Mouse (Mus musculus) G1E (cell line): ENCODE measurements around the gene Gchfr. TPM values are rescaled to one million over a fixed set of nuclear protein-coding genes. Genes with fewer than 3 reads are reported as not detected.

Experiments used
- ATAC-seq: 2 replicates; pipeline ENCODE4 v1.8.0; 2016; ENCODE audit warnings: mild to moderate bottlenecking; ENCODE audit not compliant: insufficient number of reproducible peaks, poor library complexity, low FRiP score, severe bottlenecking; ENCODE audit errors: extremely low read depth
- DNase-seq: peaks from one replicate; pipeline ENCODE4 v3.0.0; 2012; ENCODE audit warnings: low spot score
- H3K27me3 ChIP-seq: 2 replicates; pipeline ENCODE4 v1.6.1; 2012; ENCODE audit warnings: mild to moderate bottlenecking, low read length, inconsistent platforms; ENCODE audit not compliant: insufficient read depth
- H3K36me3 ChIP-seq: replicated peaks from 2 replicates; pipeline ENCODE3; 2012; ENCODE audit warnings: mild to moderate bottlenecking, inconsistent platforms
- H3K4me1 ChIP-seq: 2 replicates; pipeline ENCODE4 v1.6.1; 2012; ENCODE audit warnings: low read depth, low read length, inconsistent platforms, mixed read lengths; ENCODE audit not compliant: insufficient read depth
- H3K4me3 ChIP-seq: 2 replicates; pipeline ENCODE4 v1.5.1; 2012; ENCODE audit warnings: low read depth, mild to moderate bottlenecking, inconsistent platforms, low read length, moderate library complexity, mixed read lengths
- H3K9me3 ChIP-seq: replicated peaks from 2 replicates; pipeline ENCODE4 v1.6.1; 2012; ENCODE audit warnings: inconsistent platforms
- CTCF ChIP-seq: IDR thresholded peaks from 2 replicates; pipeline ENCODE4 v1.5.1; 2012; ENCODE audit warnings: low read depth, low read length, inconsistent platforms, mixed read lengths
- GATA1 ChIP-seq: IDR thresholded peaks from 2 replicates; pipeline ENCODE4 v1.6.1; 2012; ENCODE audit warnings: borderline replicate concordance, low read length, inconsistent platforms, mixed read lengths
- GATA2 ChIP-seq: IDR thresholded peaks from 2 replicates; pipeline ENCODE4 v1.6.1; 2012; ENCODE audit warnings: low read depth, low read length, inconsistent platforms, borderline replicate concordance
- POLR2AphosphoS5 ChIP-seq: IDR thresholded peaks from 2 replicates; pipeline ENCODE4 v1.6.1; 2012; ENCODE audit warnings: low read depth, low read length, inconsistent platforms; ENCODE audit not compliant: insufficient replicate concordance
- TAL1 ChIP-seq: conservative IDR thresholded peaks from 2 replicates; pipeline ENCODE4 v1.6.1; 2012; ENCODE audit warnings: low read depth, low read length, inconsistent platforms, mixed read lengths
- polyA plus RNA-seq: library from polyadenylated mRNA; stranded (reverse); fragments of >175 nt; gene quantifications from 2 replicates; pipeline ENCODE4 v1.2.3, GENCODE M21; 2012
- total RNA-seq, 2 experiments: library from RNA; stranded (forward) in 1 of 2; stranded (reverse) in 1 of 2; fragments of 200-1000 nt in 1 of 2; fragments of >200 nt in 1 of 2; fragmentation: Nextera tagmentation in 1 of 2; gene quantifications; 2 replicates each; pipeline ENCODE4 v1.2.3; 2014 to 2017

Gchfr gene
- total and polyA plus RNA-seq, 3 experiments, result 6.7 to 43.5 TPM; not detected in 1

DNA sequence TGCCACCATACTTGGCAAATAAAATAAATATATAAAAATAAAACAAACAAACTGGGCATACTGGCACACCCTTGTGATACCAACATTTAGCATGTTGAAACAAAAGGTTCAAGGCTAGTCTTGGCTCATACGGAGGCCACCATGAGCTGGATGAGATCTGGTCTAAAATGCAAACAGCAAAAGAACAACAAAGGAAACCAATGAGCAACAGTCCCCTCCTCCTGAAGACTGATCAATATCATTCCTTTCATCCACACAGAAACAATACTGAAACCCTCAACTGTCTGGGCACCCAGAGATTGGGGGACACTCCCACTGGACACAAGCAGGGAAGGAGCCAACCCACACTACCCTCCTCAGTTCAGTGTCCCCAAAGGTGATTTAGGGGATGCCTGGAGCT is 29.9 kb downstream of the Gchfr start:
- H3K4me1 ChIP-seq, result peaks cover 25% of the 10 kb centered on the region
- peaks cover 8% of the 10 kb centered on the region for H3K36me3 ChIP-seq
- no peaks in the 10 kb centered on the region for H3K27me3 ChIP-seq
- ATAC-seq, result no peak
- no peaks in the 10 kb centered on the region for H3K9me3 ChIP-seq
- H3K4me3 ChIP-seq, result no peak overlapping the region
- no peak for DNase-seq
- TF ChIP-seq POLR2AphosphoS5, result no peak
- no peak for TF ChIP-seq CTCF
- no peak for TF ChIP-seq TAL1
- TF ChIP-seq GATA1, result no peak
- no peak for TF ChIP-seq GATA2

DNA sequence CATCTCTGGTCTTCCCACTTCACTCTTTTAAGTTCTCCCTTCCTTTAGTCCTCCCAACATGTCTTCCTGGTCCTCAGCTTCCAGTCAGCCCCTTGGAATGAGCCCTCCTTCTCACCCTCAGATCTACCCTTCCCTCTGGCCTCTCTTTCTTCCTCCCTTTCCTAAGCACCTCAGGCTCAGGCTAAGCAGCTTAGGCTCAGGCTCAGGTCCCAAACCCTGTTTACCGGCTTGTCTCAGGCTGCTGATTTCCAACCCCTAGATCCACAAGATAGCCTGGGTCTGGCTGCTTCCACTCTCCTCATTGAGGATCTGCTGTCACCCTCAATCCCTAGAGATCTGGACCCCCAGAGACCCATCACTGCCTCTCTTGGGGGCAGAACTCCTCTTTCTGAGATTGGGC is 30.5 kb downstream of the Gchfr start:
- H3K4me3 ChIP-seq, result no peak overlapping the region
- ATAC-seq, result no peak
- H3K9me3 ChIP-seq, result no peaks in the 10 kb centered on the region
- no peak for DNase-seq
- TF ChIP-seq CTCF (no peak), POLR2AphosphoS5 (no peak), GATA2 (no peak), GATA1 (no peak), TAL1 (no peak)
- H3K27me3 ChIP-seq, result no peaks in the 10 kb centered on the region
- H3K4me1 ChIP-seq, result peaks cover 25% of the 10 kb centered on the region
- peaks cover 8% of the 10 kb centered on the region for H3K36me3 ChIP-seq

DNA sequence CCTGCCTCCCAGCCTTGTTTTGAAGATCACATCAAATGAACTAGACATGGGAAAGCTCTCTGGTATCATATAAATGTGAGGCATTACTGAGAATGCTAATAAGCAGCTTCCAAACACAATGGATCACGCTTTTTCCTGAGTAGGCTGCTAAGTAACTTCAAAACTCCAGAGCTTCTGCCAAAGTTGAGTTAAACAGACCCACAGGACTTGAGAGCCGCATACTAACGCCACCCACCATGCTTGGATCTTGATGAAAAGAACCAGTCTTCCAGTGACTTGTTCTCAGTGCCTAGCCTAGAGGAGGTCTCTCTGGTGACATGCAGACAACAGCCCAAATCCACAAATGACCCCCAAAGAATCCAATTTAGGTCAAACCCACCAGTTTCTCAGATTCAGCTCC is 31.4 kb downstream of the Gchfr start:
- DNase-seq (no peak), ATAC-seq (no peak)
- Histone ChIP-seq H3K4me3 (no peak overlapping the region), H3K4me1 (peaks cover 23% of the 10 kb centered on the region), H3K9me3 (no peaks in the 10 kb centered on the region), H3K27me3 (no peaks in the 10 kb centered on the region), H3K36me3 (peaks cover 6% of the 10 kb centered on the region)
- TF ChIP-seq GATA1, result no peak
- TF ChIP-seq TAL1, result no peak
- TF ChIP-seq CTCF, result no peak
- no peak for TF ChIP-seq GATA2
- no peak for TF ChIP-seq POLR2AphosphoS5

DNA sequence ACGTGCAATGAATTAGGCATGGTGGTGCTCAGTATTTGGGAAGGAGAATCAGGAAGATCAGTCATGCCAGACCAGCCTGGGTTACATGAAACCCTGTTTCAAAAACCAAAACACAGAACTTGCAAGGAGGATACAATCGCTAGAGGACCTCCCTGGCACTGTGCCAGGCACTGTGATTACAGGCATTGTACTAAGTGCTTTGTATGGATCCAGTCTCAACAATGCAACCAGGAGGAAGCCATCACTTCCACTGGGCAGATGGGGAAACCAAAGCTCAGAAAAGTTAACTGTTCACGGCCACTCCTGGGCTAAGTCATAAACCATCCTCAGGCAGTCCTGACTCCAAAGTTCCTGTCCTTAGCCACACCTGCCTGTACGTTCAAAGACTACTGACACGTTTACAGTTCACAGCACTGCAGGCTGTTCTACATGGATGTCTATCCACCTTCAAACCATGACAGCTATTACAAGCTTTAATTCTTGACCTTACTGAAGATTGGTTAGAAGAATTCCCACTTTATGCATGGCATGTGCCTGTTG is 35.4 kb downstream of the Gchfr start:
- ATAC-seq, result no peak

DNA sequence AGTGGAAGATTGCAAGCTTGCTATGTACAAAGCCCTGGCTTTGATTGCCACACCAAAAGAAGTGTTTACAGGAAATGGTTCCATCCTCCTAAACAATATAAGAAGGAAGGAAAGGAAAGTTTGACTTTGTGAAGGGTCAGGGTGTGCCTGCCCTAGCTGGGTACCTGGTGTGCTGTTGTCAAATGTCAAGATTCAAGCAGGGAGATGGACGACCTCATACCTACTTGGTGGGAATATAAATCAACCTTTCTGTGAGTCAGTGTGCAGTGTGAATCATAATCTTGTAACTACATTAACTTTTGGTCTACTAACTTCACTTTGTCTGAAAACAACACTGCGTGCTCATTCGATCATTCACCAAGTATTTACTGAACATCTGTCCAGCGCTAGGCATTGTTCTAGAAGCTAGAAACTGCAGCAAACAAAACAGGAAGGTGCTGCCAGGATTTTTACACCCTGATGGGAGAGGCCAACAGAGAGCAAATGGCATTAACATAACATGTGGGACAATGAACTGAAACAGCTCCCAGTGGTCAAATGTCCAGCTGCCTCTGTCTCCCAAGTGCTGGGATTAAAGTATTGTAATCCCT is 36.4 kb downstream of the Gchfr start:
- Histone ChIP-seq H3K36me3 (peaks cover 8% of the 10 kb centered on the region), H3K9me3 (no peaks in the 10 kb centered on the region), H3K4me1 (peaks cover 8% of the 10 kb centered on the region), H3K4me3 (no peak overlapping the region), H3K27me3 (no peaks in the 10 kb centered on the region)
- ATAC-seq (no peak), DNase-seq (no peak)
- TF ChIP-seq GATA2 (no peak), POLR2AphosphoS5 (no peak)

More for the DNA sequence above, 35.4 kb downstream of the Gchfr start:
- Histone ChIP-seq H3K27me3 (no peaks in the 10 kb centered on the region), H3K36me3 (peaks cover 10% of the 10 kb centered on the region), H3K4me3 (no peak overlapping the region), H3K4me1 (peaks cover 8% of the 10 kb centered on the region), H3K9me3 (no peaks in the 10 kb centered on the region)
- no peak for TF ChIP-seq CTCF
- no peak for TF ChIP-seq GATA1
- TF ChIP-seq TAL1, result no peak
- no peak for TF ChIP-seq GATA2
- no peak for TF ChIP-seq POLR2AphosphoS5
- no peak for DNase-seq

DNA sequence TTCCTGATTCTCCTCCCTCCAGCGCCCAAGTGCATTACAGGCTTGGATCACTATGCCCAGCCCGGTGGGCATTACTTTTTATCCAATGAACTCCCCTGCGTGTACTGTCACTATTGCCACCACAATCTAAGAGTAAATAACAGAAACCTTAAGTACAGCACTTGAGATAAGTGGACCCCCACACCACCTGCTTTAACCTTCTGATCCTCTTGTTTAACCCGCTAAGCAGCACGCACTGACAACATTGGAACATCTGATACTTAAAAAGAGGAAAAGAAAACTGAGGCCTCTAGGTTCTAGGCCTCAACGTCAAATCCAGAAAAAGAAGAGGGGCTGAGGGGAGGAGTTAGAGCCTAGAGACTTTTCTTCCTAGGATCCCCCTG is 40.4 kb downstream of the Gchfr start:
- Histone ChIP-seq H3K4me3 (peak overlapping the region; percentile 87), H3K27me3 (no peaks in the 10 kb centered on the region), H3K36me3 (peaks cover 34% of the 10 kb centered on the region), H3K9me3 (no peaks in the 10 kb centered on the region), H3K4me1 (peaks cover 23% of the 10 kb centered on the region)
- ATAC-seq, result no peak
- no peak for DNase-seq
- TF ChIP-seq TAL1 (no peak), GATA2 (no peak), CTCF (no peak), POLR2AphosphoS5 (no peak), GATA1 (no peak)
